Mouse (Mus musculus) MN1 (cell line): ENCODE measurements at regions not wholly inside any gene's neighbourhood (a gene's known extent, or its start where the extent isn't known, plus 50 kb on each side); places are given as distances from the start of the nearest gene placed in this dataset.
A peak's percentile ranks its signal among the peaks of the same experiment; 100 is the strongest.
"Not testable (repeated sequence)": the region's sequence is repeated elsewhere in the genome, so short reads cannot be mapped to it uniquely, and the experiment has no call there.

Experiments used
- DNase-seq: peaks from one replicate; pipeline ENCODE4 v3.0.0-alpha.2; 2016; ENCODE audit warnings: low spot score

DNA sequence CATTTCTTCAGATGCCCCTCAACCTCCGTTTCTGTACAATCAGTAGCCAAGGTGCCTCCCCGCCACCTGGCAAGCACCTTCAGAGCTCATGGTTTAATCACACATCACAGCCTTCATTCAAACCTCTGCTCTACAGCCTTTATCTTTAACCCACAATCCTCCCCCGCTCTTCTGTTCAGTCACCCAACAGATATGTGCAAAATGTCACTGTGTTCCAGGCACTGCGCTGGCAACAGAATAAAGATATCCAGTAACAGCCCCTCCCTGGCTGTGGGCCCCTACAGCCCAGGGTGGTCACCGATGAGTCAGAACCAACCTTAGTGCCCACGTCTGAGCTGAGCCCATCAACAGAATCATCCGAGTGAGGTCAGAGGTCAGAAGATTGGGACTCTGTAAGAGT, 54.3 kb upstream of the Ddr1 start:
- no peak for DNase-seq

DNA sequence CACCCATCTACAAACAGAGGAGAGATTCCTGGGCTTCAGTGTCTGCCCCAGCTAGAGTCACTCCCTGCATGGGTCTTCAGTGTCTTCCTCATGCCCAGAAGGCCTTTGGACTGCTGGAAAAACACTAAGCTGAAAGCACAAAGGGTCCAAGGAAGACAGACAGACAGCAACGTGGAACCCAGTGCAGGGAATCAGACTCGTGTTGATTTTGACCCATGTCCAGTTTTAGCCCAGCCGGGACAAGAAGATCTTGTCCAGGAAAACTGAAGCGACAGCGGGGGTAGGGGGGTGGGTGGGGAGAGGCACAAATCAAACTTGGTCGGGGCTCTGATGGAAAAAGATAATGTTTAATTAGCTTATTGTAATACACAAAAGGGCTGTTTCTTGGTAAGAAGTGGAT, 55.3 kb upstream of the Ddr1 start:
- no peak for DNase-seq

DNA sequence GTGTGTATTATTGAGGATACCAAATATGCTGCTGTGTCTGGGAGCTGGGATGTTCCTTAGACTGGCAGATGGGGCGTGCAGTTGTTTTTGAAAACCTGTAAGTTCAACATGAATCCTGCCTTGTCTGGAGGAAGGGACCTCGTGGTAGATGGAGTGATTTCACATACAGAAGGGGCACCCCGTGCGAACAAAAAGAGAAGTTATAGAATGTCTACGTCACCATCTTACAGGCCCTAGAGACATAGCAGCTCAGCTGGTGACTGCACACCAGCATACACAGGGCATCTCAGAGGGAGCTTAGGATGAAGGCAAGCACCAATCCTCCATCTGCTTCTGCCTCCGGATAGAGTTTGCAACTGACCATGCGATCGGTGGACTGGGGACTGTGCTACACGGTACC, 58.2 kb upstream of the Ddr1 start:
- no peak for DNase-seq

DNA sequence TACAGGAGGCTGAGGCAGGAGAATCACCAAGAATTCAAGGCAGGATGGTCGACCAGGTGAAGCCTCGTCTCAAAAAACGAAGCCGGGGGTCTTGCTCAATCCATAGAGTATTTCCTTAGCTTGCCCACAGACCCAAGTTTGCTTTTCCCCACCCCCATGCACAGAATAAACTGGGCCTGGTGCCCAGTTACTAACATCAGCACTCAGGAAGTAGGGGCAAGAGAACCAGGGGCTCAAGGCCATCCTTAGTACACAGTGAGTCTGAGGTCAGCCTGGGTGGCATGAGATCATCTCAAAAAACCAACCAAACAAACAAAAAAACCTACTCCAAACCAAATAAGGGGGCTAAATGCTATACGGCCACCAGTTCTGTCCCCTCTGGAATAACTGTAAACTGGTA, 58.4 kb upstream of the Ier3 start:
- no peak for DNase-seq

DNA sequence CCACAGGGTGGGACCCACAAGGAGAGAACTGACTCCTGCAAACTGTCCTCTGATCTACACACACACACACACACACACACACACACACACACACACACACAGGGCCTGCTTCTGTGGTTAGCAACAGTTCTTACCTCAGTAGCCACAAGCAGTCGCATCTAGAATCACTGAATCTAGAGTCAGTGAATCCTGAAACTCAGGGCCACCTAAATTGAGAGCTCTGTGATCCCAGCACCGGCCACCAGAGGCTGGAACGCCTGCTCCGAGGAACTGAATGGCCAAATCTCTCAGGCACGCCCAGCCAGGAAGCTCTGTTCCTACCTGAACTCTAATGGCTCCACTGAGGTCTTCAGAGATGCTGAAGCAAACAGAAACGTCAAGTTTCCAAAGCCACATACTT, 57.6 kb upstream of the Ier3 start:
- no peak for DNase-seq

DNA sequence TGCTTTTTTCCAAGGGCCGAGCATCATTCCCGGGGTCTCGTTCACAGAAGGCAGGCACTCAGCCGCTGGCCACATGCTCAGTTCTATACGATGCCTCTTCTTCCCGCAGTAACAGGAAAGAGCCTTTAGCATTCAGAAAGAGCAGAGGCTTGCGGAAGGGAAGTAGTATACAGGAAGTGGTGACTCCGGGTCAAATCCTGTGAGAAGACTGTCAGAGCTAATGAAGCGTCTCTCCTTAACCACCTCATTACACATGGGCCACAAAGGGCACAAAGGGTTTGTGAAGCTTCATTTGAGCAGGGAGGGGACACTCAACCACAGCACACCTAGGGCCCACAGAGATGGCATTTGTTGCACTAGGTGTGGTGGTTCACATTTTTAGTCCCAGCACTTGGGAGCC, 55.1 kb upstream of the Ier3 start:
- DNase-seq = no peak

DNA sequence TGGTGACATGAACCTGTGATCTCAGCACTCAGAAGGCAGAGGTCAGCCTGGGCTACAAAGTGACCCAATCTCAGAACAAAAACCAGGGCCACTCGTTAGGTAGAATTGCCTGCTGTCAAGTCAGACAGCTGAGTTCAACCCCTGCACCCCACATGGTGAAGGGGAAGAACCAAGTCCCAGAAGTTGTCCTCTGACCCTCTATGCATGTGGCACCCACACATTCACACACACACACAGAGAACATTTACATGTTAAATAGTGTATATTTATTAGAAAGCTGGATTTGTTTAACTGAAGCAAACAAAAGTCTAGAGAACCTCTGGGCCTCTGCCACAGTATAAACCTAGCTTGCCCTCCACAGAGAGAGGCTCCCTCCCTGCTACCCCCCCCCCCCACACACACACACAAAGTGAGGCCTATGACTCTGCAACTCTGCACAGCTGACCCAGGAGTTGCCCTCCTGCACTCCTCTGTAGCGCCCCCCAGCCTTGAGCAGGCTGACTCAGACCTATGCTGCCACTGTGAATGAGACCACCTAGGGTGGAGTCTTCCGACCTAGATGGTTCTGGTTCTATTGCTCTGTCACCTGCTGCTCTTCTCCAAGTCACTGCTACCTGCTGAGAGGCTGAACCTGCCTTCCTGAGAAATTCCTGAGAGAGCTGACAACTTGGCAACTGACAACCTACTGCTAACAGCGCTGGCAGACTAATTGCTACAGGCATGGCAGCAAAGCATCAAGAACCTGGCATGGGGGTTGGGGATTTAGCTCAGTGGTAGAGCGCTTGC, 52.1 kb upstream of the Ier3 start:
- DNase-seq = no peak

DNA sequence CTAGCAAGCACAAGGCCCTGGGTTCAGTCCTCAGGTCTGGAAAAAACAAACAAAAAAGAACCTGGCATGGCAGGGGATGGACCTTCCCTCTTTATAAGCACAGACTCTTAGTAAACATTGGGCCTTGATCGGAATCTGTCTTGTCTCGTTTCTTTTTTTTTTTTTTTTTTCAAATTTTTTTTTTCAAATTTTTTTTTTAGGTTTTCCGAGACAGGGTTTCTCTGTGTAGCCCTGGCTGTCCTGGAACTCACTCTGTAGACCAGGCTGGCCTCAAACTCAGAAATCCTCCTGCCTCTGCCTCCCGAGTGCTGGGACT, 51.6 kb upstream of the Ier3 start:
- not testable (repeated sequence) for DNase-seq

DNA sequence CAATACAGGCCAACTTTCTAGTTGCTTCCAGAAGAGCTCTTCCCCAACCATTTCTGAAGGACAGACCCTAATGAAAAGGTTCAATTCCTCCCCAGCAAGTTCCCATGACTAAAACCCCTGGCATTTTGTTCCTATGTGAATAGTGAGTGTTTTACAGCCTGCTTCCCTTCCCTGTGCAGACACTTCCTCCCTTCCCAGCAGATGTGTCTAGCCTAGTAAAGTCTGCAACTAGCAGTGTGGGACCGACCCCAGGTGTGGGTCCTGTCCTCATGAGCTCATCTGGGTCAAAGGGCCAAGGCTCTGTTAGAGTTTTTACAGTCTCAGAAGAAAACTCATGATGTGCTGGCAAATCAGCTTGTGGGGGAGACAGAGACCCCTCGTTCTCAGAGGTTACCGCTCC, 50.9 kb upstream of the Ier3 start:
- DNase-seq = no peak

DNA sequence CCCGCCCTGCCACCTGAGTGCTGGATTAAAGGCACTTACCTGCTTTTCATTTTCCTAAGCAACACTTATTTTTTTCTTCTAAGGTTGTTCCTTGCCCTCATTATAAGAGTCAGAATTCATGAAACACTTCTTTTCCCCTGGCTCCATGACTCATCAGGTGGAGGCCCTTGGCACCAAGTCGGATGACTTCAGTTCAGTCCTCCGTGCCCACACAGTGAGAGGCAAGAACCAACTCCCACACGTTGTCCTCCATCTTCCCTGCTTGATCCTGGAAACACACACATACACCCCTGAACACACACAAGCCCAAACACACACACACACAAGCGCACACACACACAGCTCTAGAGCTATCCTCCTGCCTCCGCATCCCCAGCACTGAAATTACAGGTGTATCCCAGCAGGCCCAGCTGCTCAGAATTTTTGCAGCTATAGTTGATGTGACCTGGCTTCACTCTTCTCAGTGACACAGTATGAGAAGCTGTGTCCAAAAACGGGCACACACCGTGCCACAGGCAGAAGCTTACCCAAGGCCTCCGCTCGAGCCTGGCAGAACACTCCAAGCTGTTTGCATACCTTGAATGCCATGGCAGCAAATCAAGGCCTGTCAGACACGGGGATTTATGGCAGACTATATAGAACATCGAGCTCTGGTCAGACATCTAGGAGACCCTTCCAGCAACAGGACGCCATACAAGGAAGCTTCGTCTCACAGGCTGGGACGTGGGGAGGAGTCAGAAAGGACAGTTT, 49.7 kb upstream of the Ier3 start:
- DNase-seq = peak; percentile 19
